Mouse (Mus musculus): ENCODE results near the gene Wnt9b.

Gene Wnt9b

GRCm38 (mm10) chr11:103732306-103732705, 17.3 kb downstream of the Wnt9b start:
- DNase-seq (ENCODE audit: low read depth, low spot score): no peak

- no peak for DNase-seq (ENCODE audit: low read depth, low spot score)
These were observed 18.0 kb downstream of the Wnt9b start for GRCm38 (mm10) chr11:103731594-103731993.

GRCm38 (mm10) chr11:103729282-103729985, 20.2 kb downstream of the Wnt9b start:
- no peak for DNase-seq (ENCODE audit: low read depth, low spot score)

GRCm38 (mm10) chr11:103724331-103724771, 25.3 kb downstream of the Wnt9b start:
- no peak for DNase-seq (ENCODE audit: low read depth, low spot score)

GRCm38 (mm10) chr11:103722040-103722481, 27.6 kb downstream of the Wnt9b start:
- DNase-seq (ENCODE audit: low read depth, low spot score): no peak

- no peak for DNase-seq (ENCODE audit: low read depth, low spot score)
These were observed 28.1 kb downstream of the Wnt9b start for GRCm38 (mm10) chr11:103721468-103722039.

- DNase-seq (ENCODE audit: low read depth, low spot score): no peak
These were observed 30.2 kb downstream of the Wnt9b start for GRCm38 (mm10) chr11:103719436-103719835.

GRCm38 (mm10) chr11:103716971-103717370, 32.6 kb downstream of the Wnt9b start:
- no peak for DNase-seq (ENCODE audit: low read depth, low spot score)

GRCm38 (mm10) chr11:103714074-103714473, 35.5 kb downstream of the Wnt9b start:
- DNase-seq (ENCODE audit: low read depth, low spot score): no peak

- DNase-seq (ENCODE audit: low read depth, low spot score): no peak
These were observed 37.6 kb downstream of the Wnt9b start for GRCm38 (mm10) chr11:103711851-103712587.

GRCm38 (mm10) chr11:103709982-103710381, 39.6 kb downstream of the Wnt9b start:
- DNase-seq (ENCODE audit: low read depth, low spot score): no peak

- no peak for DNase-seq (ENCODE audit: low read depth, low spot score)
These were observed 42.6 kb downstream of the Wnt9b start for GRCm38 (mm10) chr11:103707005-103707404.

- no peak for DNase-seq (ENCODE audit: low read depth, low spot score)
These were observed 51.4 kb downstream of the Wnt9b start for GRCm38 (mm10) chr11:103698226-103698625.

GRCm38 (mm10) chr11:103697565-103698176, 52.0 kb downstream of the Wnt9b start, which contains the start of gene Gosr2:
TSS of gene Gosr2 (minus strand) at chr11:103697898.
- peak; percentile 95 for DNase-seq (ENCODE audit: low read depth, low spot score)

GRCm38 (mm10) chr11:103696851-103697564, 52.6 kb downstream of the Wnt9b start:
- DNase-seq (ENCODE audit: low read depth, low spot score): no peak

- no peak for DNase-seq (ENCODE audit: low read depth, low spot score)
These were observed 56.4 kb downstream of the Wnt9b start for GRCm38 (mm10) chr11:103693241-103693640.

GRCm38 (mm10) chr11:103691036-103691435, 58.6 kb downstream of the Wnt9b start:
- DNase-seq (ENCODE audit: low read depth, low spot score): no peak

- DNase-seq (ENCODE audit: low read depth, low spot score): no peak
These were observed 60.6 kb downstream of the Wnt9b start for GRCm38 (mm10) chr11:103688980-103689378.

- DNase-seq (ENCODE audit: low read depth, low spot score): no peak
These were observed 61.2 kb downstream of the Wnt9b start for GRCm38 (mm10) chr11:103688271-103688979.

GRCm38 (mm10) chr11:103686706-103687105, 62.9 kb downstream of the Wnt9b start:
- no peak for DNase-seq (ENCODE audit: low read depth, low spot score)

- DNase-seq (ENCODE audit: low read depth, low spot score): no peak
These were observed 64.3 kb downstream of the Wnt9b start for GRCm38 (mm10) chr11:103685261-103685736.

All from CD4-positive helper T cell, adult 2 months (primary cell).